Mouse (Mus musculus) erythroblast, embryonic 14.5 days (primary cell): ENCODE results near the gene Rnf157.

Experiments used
- GATA1 ChIP-seq: IDR thresholded peaks from 2 replicates; pipeline ENCODE4 v1.6.1; 2012; ENCODE audit warnings: low read length, inconsistent platforms, mixed read lengths
- TAL1 ChIP-seq: IDR thresholded peaks from 3 replicates; pipeline ENCODE4 v1.6.1; 2012; ENCODE audit warnings: low read length, inconsistent platforms, mixed read lengths

GRCm38 (mm10) chr11:116424621-116425407 is 12.0 kb upstream of the Rnf157 start:
- no peak for TF ChIP-seq GATA1
- no peak for TF ChIP-seq TAL1
